Mouse (Mus musculus) granulocyte monocyte progenitor cell, adult 5-6 weeks (primary cell): ENCODE measurements at regions not wholly inside any gene's neighbourhood (a gene's known extent, or its start where the extent isn't known, plus 50 kb on each side); places are given as distances from the start of the nearest gene placed in this dataset.

Experiments
- ATAC-seq: replicated peaks from 2 replicates; pipeline ENCODE4 v1.8.0; 2016; ENCODE audit warnings: mild to moderate bottlenecking, moderate TSS enrichment, inconsistent platforms; ENCODE audit not compliant: poor library complexity, severe bottlenecking

- no peak for ATAC-seq
These were observed 69.0 kb upstream of the Atrnl1 start for GRCm38 (mm10) chr19:57541693-57542314.

- no peak for ATAC-seq
These were observed 68.3 kb upstream of the Atrnl1 start for GRCm38 (mm10) chr19:57542506-57542905.

GRCm38 (mm10) chr19:57543681-57544214 is 67.1 kb upstream of the Atrnl1 start:
- ATAC-seq = no peak

GRCm38 (mm10) chr19:57544229-57544879 is 66.5 kb upstream of the Atrnl1 start:
- ATAC-seq = no peak

GRCm38 (mm10) chr19:57545071-57545470 is 65.8 kb upstream of the Atrnl1 start:
- no peak for ATAC-seq

- no peak for ATAC-seq
These were observed 64.8 kb upstream of the Atrnl1 start for GRCm38 (mm10) chr19:57546039-57546438.

DNA sequence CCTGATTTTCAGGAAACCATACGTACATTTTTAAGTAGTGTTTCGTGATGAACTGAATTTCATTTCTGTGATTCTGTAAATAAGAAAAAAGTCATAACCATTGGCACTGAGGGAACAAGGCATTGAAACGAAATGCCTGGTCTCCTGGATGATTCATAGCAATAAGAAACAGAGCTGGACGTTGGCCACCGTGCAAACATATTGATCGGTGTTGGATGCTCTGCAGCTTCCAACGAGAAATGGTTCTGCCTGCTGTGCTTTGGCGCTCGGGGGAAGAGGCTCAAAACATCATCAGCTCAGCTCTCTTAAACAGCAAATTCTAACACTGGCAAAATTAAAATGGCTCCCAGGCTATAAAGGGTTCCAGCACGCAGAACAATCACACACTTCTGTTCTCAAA is 64.3 kb upstream of the Atrnl1 start:
- no peak for ATAC-seq

DNA sequence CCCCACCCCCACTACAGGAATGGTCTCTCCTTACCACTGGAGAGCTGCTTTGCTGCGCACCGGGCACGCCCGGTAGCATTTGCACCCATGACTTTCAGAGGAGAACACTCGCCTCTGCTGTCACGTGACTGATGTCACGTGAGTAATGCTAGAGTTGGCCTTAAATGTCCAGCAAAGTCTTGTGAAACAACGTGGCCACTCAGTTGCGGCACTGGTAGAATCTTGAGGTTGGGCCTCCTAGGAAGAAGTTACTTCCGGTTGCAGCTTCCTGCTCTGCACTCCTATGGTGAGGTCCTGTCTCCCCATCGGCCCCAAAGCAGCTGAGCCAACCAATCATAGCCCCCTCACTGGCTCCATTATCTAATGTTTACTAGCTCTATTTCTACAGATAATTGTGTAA is 62.7 kb upstream of the Atrnl1 start:
- ATAC-seq = peak; percentile 75

- 0 out of 2 replicates have a peak, but pooled peaks have one; percentile 22 for ATAC-seq
These were observed 62.2 kb upstream of the Atrnl1 start for GRCm38 (mm10) chr19:57548661-57549060.

GRCm38 (mm10) chr19:57552964-57553740 is 57.7 kb upstream of the Atrnl1 start:
- ATAC-seq = peak; percentile 59

GRCm38 (mm10) chr19:57554086-57554485 is 56.7 kb upstream of the Atrnl1 start:
- ATAC-seq = peak; percentile 56

GRCm38 (mm10) chr19:57555313-57555712 is 55.5 kb upstream of the Atrnl1 start:
- no peak for ATAC-seq

DNA sequence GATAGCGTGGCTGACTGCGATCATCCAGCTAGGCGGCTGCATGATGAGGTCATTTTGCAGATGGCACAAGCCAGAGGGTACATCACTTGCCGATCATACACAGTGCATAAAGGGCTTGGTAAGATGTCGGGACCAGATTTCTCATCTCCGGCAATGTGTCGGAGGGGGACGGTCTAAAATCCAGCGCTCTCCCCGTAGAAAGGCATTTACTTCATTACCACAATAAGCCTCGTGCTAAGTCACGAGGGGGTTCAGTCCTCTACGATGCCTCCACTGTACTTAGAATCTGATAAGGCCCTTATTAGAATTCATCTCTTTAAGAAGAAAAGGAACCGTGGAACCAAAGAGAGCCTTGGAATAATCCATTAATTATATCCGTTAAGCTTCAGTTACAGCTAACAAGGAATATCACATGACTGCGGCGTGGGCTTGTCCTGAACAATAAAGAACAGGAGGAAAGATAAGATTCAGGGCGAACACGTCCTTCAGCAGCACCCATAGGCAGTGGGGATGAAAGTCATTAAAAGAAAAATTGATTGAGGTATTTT is 52.3 kb upstream of the Atrnl1 start:
- no peak for ATAC-seq

DNA sequence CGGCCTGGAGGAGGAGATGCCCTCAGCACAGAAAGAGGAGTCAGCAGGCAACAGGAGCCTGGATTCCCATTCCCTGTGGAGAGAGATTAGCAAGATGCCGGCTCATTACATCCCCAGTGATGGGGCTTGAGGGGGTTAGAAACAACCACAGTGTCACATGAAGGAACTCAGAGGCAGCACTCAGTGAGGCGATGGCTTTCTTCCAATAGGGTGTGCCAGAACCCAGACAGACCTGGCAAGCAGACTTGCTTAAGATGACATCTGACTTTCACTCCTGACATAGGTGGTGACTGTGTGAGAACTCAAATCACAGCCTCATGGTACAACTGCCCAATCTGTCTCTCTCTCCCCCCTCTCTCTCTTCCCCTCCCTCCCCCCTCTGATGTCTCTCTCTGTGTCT is 50.1 kb upstream of the Atrnl1 start:
- no peak for ATAC-seq
